Mouse (Mus musculus): Measurements from ENCODE around the gene Nol6. TPM values are rescaled to one million over a fixed set of nuclear protein-coding genes. Genes with fewer than 3 reads are reported as not detected.

The Nol6 gene
- polyA plus RNA-seq, 1 experiment: 18.7 TPM

DNA sequence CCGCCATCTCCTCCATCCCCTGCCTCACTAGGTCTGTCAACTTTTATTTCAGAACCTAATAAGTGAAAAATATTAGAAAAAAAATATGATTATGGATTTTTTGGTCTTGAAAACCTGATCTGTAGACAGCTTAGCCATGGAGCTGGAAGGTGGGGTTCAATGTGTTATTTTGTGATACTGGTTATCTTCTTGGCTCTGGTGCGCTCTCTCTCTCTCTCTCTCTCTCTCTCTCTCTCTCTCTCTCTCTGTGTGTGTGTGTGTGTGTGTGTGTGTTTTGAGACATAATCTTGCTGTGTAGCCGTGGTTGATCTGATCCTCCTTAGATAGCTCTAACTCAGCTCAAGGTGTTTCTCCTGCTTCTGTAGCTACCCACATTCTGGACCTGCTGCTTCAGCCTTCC, 5.6 kb upstream of the Nol6 start:
- no peak for DNase-seq (ENCODE audit: low read depth, low spot score)
- WGBS: 86% methylated on average over 3 of the region's 3 CpGs

DNA sequence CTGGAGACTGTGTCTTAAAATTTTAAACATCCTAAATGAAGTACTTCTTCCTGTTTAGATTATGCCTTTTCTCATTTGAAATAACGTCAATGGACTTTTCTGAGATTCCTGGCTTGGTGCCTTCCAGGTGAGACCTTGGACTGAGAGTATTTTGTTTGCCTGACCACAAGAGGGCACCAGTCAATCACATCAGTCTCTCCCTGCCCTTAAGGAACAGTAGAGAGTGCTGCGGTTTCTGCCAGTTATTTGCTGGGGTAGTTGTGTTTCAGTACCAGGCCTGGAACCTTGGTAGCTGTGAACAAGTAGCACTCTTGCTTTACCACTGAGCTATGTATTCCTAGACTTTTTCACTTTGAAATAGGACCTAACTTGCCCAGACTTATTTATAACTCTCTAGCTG, 5.2 kb upstream of the Nol6 start:
- whole genome bisulfite sequencing: 3% methylated on average over 2 of the region's 2 CpGs
- no peak for DNase-seq (ENCODE audit: low read depth, low spot score)

DNA sequence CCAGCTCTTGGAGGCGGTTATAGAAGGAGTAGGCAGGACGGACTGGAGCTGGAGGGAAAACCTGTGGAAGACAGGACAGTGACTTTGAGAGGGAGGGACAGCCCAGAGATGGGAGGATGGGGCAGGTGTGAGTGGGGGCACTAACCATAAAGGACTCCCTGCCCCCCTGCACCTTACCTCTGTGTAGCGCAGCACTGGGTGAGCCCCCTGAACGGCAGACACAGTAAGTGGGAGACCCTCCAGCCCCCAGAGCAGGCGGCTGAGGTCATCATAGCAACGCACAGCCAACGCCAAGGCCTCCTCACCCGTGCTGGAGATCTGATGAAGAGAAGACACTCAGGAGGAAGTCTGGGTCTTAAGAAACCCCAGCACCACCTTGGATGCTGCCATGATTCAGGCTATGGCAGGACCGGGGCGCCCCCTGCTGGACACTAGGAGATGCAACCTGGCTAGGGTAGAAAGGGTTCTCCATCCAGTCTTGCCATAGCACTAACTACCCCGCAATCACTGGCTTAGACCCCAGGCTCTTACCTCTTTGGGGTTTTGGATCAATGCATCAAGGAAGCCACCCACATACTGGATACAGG, 5.5 kb downstream of the Nol6 start:
- 68% methylated on average over 11 of the region's 11 CpGs for WGBS
- DNase-seq (ENCODE audit: low read depth, low spot score): no peak

DNA sequence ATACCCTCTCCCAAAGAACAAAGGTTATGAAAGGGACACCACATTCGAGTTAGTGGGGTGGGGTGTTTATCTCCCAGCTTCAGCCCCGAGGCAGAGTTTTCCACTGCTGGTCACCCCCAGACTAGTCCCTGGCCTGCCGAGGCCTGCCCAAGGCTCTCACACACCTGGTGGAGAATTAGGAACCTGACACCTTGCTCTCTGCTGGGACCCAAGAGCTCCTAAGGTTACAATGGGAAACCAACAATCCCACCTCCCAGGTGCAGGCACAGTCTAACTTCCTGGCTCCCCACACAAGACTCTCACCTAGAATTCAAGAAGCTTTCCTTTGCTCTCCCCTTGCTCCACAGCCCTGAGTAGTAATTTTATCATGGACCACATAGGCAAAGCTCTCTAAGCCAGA, 7.4 kb downstream of the Nol6 start:
- DNase-seq (ENCODE audit: low read depth, low spot score): no peak
- 78% methylated on average over 3 of the region's 3 CpGs for WGBS

DNA sequence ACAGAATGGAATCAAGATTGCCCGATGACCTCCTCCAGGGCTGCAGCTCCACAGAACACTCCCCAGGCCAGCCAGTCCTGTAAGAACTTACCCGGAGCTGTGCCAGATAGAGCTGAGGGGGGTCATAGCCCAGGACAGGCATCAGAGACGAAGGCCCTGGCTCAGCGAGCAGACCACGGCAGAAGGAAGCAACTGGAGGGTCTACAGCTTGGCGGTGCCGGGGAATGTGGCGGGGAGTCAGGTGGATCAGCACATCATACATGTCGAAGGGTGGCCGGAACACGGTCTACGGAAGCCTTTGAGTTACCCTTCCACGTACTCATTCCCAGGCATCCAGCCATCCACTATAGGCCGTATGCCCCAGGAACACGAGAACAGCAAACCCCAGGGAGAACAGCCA, 8.5 kb downstream of the Nol6 start:
- 94% methylated on average over 15 of the region's 15 CpGs for WGBS
- no peak for DNase-seq (ENCODE audit: low read depth, low spot score)

DNA sequence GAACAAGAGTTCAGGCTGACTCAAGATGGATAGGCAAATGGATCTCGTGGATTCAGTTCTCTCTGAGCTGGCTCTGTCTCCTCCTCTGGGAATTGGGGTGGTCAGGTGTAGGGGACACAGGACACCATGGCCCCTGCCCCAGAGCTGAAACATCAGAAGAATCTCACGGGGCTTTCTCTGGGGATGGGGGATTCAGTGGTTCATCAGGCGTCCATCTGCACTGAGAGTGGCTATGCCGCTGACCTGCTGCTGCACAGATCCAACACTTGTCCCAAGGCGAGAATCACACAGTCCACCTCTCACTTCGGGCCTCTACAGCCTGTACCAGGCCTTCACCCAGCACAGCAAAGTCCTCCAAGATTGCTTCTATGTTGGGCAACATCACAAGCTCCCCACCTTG, 9.2 kb downstream of the Nol6 start:
- WGBS: 93% methylated on average over 6 of the region's 6 CpGs
- DNase-seq (ENCODE audit: low read depth, low spot score): no peak

DNA sequence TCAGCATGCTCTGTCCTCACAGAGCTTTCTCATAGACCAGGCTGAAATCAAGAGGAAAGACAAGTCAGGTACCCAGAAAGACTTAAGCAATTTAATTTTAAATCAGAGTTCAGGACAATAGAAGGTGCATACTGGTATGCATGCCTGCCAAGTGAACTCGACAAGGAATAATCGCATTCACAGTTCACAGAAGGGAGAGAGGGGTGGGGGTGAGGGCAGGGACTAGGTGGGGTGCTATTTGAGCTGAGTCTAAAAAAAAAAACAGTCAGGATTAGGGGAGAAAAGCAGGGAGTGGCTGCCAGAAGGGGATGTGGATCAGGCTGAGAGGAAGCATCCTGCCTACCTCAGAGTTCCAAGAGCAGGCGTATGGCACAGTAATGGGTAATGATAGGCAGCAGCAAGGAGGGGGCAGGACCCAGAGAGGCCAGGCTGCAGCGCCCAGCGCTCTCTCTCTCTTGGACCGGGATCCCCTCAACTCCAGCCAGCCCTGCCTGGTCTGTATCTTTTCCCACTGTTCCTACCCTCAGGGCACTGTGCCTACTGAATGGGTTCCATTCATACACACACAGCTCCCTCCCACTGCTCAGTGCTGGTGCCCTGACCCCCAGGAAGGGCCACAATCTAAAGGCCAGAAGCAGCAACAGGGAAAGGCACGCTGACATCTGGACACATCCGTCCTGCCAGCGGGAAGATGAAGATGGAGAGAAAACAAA, 9.7 kb downstream of the Nol6 start:
- DNase-seq (ENCODE audit: low read depth, low spot score): no peak
- 86% methylated on average over 9 of the region's 9 CpGs for WGBS

DNA sequence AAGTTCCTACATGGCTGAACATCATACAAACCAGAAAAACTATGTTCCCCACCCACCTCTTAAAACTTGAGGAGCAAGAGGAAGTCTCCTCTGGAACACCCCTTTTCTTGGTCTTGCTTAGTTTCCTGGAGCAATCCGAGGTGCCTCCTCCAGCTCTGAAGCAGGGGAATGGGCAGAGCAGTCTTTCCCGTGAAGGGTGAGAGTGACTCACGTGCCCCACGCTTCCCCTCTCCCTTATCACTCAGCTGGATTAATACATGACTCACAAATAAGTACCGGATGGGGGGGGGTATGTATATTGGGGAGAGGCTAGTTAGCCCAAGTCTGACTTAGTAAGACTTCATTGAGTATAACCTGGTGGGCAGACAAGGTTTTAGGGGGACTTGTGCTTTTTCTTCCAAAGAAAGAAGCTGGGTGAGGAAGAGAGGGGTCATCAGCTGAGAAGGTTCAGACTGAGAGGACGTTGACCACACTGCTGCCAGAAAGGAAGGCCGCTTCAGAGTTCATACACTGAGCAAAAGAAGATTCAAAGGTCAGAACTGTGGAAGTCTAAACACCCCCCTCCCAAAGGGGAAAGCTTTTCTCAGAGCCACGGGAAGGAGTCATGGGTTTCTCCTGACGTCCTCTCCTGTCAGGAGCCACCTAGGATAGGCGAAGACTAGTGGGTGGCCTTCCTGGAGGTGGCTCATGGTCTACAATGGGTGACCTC, 15.4 kb downstream of the Nol6 start:
- WGBS: 64% methylated on average over 10 of the region's 10 CpGs
- no peak for DNase-seq (ENCODE audit: low read depth, low spot score)

DNA sequence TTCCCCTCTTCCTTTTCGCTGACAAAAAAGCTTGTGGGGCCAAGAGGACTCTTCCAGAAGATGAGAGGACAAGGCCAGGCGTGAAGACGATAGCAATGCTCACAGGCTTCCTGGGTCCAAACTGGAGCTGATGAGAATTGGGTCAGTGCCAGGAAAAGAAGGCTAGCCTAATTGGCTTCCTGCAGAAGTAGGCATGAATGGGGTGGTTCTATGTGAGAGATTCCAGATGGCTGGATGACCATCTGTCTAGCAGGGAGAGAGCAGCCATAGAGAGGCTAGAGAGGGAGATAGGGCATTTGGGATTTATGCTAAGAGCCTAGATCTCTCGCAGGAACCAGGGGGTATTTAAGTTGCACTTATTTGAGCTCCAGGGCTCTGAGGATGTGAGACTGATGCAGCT, 16.8 kb downstream of the Nol6 start:
- WGBS: 62% methylated on average over 4 of the region's 4 CpGs
- DNase-seq (ENCODE audit: low read depth, low spot score): no peak

DNA sequence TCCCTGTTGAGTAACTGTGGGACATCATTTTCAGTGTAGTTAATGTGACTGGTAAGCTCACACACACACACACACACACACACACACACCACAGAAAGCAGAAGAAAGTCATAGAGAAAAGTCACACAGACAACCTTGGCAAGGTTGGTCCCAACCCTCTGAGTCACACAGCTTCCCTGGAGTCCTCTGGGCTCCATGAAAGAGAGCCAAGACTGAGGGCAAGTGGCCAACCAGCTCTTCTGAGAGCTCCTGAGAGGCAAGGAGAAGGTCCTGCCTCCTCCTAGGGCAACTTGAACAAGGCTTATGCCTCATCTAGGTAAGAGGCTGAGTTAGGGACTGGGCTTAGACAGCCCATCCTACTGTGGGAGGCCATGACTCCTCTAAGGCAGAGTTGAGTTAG, 21.4 kb downstream of the Nol6 start:
- no peak for DNase-seq (ENCODE audit: low read depth, low spot score)

DNA sequence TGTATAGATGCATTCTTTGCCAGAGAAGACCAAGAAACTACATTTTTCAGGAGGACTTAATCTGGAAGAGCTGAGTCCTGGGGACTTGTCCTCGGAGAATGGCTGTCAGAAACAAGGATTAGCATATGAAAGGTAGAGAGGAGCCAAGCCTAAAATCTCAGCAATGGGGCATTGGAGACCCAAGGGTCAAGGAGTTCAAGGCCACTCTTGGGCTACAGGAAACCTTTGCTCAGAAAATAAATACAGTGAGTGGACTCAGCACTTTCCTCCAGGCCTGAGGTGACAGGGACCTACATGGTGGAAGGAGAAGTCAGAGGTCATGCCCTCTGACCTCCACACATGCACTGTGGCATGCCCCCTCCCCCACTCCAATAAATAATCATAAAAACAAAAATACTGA, 23.3 kb downstream of the Nol6 start:
- 66% methylated on average over 1 of the region's 1 CpGs for WGBS
- no peak for DNase-seq (ENCODE audit: low read depth, low spot score)

DNA sequence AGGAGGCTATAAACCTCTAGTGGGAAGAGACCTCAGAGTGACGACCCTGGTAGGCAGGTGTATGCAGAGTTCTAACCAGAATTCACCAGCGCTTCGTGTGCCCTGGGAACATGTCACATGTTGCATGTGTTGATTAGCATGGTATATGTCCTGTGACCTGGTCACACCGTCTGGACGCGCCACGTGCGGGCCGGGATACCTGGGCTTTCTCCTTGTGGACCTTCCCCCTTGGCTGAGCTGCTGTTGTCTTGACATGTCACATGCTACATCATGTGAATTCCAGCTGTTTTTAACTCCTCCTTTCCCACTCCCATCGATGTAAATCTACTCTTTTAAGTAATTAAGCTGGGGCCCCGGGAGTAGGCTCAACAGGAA, 25.7 kb downstream of the Nol6 start:
- WGBS: 31% methylated on average over 11 of the region's 11 CpGs
- DNase-seq (ENCODE audit: low read depth, low spot score): no peak

DNA sequence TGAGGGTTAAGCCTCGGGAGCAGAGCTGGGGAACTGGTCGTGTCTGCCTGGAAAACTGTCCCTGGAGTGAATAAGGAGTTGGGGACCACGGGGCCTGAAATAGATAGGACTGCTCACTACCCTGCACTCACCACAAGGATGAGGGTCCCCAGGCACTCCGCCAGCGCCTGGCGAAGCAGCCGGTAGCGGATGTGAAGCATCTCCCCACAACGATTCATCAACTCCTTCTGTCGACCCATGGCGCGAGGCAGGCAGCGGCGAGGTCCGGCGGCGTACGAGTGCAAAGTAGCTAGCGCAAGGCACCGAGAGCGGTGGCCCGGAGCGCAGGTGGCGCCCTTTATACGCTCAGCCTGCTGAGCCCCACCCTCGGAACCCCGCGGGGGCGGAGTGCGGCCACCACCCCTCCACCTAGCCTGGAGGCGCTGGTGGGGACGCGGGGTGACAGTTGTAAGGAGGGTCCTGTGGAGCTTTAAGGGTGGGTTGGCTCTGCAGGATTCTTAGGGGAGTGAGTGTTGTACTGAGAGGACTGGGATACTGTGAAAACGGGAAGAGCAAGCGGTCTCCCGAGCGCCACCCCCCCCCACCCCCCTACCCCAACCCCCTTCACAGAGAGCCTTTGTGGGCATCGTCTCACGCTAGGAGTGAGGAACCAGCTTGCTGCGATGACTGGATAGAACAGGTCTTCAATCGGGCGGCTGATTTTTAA, 26.2 kb downstream of the Nol6 start, which contains the start of gene Aqp3:
Gene Aqp3, minus strand, starts transcription at position 313 of the 706 bp plus-strand sequence.
- 2% methylated on average over 42 of the region's 42 CpGs for WGBS
- no peak for DNase-seq (ENCODE audit: low read depth, low spot score)

DNA sequence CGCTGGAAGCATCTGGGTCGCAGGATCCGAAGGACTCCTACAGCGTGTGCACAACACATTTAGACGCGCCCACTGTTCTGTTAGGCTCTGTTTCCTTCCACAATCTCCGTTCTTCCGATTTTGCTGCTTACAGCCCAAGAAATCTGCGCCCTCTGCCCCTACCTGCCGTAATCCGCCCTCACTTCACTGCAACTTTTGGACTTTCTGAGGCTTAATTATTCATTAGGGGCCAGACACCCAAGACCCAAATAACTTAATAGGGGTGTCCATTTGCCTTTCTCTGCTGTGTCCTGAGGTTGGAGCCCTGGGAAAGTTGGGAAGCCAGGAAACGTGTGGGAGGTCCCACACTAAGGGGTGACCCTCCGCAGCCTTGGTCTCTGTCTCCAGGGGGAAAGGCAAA, 26.9 kb downstream of the Nol6 start:
- DNase-seq (ENCODE audit: low read depth, low spot score): no peak
- 85% methylated on average over 13 of the region's 13 CpGs for WGBS

DNA sequence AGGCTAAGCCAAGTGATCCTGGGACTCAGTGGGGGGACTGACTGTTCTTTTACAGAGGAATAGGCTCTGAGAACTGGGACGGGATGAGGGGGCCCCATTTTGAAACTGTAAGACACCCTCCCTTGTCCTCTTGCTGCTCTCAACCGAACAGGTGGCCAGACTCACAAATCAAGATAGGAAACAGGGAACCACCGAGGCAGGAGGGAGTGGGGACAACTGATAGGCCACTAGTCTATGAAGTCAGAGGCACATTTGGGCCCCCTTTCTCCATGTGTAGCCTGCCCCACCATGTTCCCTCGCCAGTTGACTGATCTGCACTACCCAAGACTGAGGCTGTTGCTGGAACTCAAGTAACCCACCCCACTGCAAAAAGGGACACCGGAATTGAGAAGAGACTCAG, 27.5 kb downstream of the Nol6 start:
- WGBS: 84% methylated on average over 5 of the region's 5 CpGs
- DNase-seq (ENCODE audit: low read depth, low spot score): no peak

DNA sequence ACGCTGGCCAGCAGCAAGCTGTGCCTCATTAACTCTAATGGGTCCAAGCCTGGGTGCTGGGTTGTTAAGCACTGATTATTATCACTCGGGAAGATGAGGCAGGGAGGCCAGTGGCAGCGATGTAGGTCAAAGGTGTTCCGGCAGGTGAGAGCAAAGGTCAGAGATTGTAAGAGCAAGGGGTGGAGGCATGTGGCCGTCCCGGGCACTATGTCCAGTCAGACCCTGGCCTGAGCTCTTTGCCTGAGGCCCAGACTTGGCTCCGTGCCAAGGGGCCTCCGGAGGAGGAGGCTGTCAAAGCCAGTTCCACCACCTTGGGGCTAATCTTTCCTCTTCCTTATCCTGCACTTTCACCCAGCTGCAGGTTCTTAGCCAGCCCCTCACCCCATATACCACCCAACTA, 28.1 kb downstream of the Nol6 start:
- DNase-seq (ENCODE audit: low read depth, low spot score): no peak
- 31% methylated on average over 8 of the region's 8 CpGs for WGBS

DNA sequence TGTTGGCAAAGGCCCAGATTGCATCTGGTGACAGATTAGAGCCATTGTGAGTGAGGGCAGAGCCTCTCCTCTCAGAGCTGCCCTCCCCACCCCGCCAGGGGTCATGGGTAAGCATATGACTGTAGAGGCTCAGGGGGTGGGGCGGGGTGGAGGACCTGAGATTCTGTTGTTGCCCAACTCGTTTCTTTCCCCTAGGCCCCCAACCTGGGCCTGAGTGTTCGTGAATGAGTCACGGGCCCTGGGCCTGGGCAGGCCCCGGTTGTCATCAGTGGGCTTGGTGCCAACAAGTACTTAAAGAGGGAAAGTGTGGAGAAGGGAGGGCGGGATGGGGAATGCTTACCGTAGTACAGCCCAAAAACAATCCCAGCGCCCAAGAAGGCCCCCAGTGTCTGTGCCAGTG, 29.9 kb downstream of the Nol6 start:
- 21% methylated on average over 9 of the region's 9 CpGs for WGBS
- no peak for DNase-seq (ENCODE audit: low read depth, low spot score)

DNA sequence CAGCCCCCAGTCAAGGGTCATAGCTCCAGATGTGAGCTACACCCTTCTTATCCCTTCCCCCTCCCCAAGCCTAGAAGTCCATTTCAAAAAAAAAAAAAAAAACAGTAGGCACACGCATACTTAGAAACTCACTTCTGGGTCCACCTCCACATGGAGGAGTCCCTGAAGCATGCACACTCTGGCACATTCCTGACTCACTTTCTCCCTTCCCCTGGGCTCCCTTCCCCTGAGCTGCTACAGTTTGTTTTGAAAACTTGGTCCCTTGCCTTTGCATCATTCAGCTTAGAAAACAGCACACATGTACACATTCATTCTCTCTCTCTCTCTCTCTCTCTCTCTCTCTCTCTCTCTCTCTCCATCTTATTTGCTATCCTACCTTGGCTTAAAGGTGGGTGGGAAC, 31.3 kb downstream of the Nol6 start:
- DNase-seq (ENCODE audit: low read depth, low spot score): no peak
- WGBS: 62% methylated on average over 1 of the region's 1 CpGs

DNA sequence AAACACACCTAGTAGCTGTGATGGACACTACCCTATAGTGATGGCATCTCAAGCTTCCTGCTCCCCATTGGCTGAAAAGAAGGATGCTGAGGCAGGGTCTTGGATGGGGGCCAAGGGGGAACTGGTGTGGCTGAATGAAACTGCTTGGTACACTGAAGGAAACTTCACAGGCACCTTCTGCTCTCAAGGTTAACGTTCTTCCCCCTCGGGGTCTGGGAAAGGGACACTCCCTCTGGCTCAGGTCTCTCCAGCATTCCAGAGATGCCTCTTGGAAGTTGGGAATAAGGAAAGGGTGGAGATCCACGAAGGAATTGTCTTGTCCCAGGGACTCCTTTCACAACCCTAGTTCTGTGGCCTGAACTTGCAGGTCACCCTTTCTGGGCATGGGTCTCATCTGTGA, 32.9 kb downstream of the Nol6 start:
- 15% methylated on average over 3 of the region's 3 CpGs for WGBS

DNA sequence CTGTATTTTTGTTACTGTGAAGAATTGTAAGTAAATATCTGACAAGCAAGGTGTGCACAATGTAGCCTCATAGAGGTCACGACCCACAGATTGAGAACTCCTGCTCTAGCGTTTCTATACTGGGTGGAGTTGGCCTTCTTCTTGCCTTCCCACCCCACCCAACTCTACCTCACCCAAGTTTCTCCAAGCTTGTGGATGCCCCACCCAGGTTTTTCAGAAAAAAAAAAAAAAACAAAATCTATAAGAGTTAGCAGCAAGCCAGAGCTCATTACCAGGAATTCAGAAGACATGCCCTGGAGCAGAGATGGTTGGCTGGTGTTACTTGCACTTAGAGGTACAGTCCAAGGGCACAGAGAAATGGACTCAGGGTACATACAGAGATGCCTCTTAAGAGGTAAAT, 34.5 kb downstream of the Nol6 start:
- no peak for DNase-seq (ENCODE audit: low read depth, low spot score)
- WGBS: 39% methylated on average over 2 of the region's 2 CpGs

More for the DNA sequence above, 32.9 kb downstream of the Nol6 start:
- DNase-seq (ENCODE audit: low read depth, low spot score): no peak

DNA sequence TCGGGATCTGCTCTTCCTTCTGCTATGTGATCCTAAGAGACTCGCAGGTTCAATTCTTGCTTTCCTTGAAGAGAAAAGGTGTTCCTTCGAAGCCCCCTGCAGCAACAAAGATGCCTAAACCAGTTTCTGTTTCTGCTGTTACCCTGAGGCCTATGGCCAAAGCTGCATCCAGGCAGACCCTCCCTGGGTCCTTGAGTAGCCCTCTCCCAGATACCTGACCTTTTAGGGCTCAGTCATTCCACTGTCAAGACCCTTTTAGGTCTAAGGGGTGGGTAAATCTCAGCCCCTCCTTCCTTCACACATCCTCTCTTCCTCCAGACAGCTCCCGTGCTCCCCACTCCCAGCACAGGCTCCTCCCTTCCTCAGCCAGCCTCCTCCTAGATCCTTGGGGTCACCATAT, 35.1 kb downstream of the Nol6 start:
- no peak for DNase-seq (ENCODE audit: low read depth, low spot score)
- WGBS: 73% methylated on average over 4 of the region's 4 CpGs
